Mouse (Mus musculus): Measurements from ENCODE around the gene Lrp10.

- TF ChIP-seq EP300 (optimal IDR thresholded peaks at IDR 0.05) = no peak
- no peak for TF ChIP-seq CTCF (IDR thresholded peaks at IDR 0.05; ENCODE audit: low read depth)
Observed at GRCm38 (mm10) chr14:54453566-54453965, 10.4 kb upstream of the Lrp10 start.
